Mouse (Mus musculus) cerebellum, adult 11-12 months (tissue): ENCODE measurements at regions not wholly inside any gene's neighbourhood (a gene's known extent, or its start where the extent isn't known, plus 50 kb on each side); places are given as distances from the start of the nearest gene placed in this dataset.

Experiments used
- DNase-seq: peaks from one replicate; pipeline ENCODE4 v3.0.0; 2022

- no peak for DNase-seq
Observed at GRCm38 (mm10) chr14:76700796-76701195, 144.1 kb upstream of the Serp2 start.

GRCm38 (mm10) chr14:76700190-76700589 is 143.5 kb upstream of the Serp2 start:
- no peak for DNase-seq

DNA sequence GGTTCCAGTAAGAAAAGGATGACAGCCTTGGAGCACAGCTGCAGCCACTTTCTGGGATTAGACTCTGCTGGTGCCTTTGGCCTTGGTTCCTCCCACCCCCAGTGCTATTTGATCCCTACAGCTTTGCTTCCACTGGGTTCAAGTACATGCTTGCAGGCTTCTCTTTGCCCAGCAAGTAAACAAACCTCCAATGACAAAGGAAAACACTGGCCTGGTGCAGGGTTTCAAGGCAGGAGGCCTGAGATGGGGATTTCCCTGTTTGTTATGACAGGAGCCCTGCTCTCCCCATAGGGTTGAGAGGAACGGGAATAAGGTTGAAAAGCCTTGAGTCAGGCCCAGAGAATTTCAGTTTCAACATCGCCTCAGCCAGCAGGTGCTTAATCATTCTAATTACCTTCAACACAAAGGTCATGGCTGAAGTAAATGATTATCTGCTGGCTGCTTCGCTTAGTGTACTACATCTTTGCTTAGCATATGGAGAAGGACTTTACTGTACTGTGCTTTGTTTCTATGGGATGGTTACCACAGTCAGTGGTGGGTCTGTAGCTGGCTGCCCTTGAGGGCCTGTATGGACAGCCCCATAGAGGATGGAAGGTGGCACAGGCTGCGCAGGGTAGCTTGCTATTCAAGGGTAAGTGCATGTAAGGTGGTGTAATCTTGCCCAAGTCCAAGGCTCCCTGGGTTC is 142.2 kb upstream of the Serp2 start:
- DNase-seq: no peak

DNA sequence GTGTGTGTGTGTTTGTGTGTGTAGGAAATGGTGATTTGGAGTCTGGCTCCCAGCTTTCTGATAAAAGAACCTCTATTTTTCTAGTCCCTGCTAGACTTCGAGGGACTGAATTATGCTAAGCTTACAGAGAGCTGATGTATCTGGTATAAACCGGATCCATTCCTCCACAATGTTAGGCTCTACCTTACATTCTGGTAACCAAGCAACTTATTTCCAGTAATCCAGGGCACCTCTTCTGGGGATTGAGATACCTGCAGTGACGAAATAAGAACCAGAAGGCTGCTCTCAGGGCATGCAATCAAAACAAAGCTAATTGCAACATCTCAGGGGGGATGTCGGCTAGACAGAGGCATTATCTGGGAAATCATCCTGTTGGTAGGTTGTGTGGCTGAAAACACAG is 140.0 kb upstream of the Serp2 start:
- DNase-seq: no peak

- no peak for DNase-seq
Observed at GRCm38 (mm10) chr14:76695691-76696355, 139.1 kb upstream of the Serp2 start.

DNA sequence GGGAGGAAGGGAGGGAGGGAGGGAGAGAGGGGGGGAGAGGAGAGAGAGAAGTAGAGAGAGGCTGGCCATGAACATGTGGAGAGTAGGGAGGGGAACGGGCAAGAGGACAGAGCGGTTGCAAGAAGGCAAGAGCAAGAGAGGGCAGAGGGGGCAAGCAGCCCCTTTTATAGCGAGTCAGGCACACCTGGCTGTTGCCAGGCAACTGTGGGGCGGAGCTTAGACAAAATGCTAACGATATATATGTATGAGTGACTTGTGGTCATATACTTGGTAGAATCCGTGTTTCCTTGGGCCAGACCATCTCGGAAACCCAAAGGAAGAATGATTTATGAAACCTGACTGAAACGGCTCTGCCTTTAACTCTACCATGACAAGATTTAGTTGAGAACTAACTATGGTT is 138.2 kb upstream of the Serp2 start:
- no peak for DNase-seq

- no peak for DNase-seq
Observed at GRCm38 (mm10) chr14:76693351-76694317, 136.9 kb upstream of the Serp2 start.

GRCm38 (mm10) chr14:76687971-76688407 is 131.3 kb upstream of the Serp2 start:
- no peak for DNase-seq

DNA sequence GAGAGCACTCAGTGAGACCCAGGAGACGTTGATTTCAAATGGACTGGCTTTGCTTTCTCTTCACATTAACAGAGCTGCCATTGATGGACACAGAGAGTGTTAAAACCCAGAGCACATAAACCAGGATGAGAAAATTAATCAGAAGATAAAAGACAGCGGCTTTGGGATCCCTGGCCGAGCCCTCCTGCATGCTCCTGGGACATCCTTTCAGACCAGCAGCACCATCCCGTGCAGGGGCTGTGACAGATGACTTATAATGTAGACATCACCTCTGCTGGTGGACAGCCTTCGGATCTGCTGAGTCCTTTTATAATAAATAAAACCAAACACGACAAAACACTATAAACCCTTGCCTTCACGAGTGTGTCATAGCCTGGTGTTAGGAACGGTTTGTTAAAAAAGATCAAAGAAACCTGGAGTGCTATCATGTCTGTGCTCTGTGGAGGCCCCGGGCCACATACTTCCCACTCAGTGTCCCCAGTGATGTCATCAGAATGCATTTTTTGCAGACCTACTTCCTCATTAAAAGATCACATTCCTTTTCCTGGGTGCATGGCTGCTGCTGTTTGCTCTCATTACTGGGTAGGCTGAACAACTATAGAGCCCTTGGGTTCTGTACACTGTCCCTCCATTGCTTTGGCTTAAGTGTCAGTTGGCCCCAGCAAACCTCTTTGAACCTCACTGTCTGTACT is 130.2 kb upstream of the Serp2 start:
- no peak for DNase-seq

GRCm38 (mm10) chr14:76685830-76686761 is 129.4 kb upstream of the Serp2 start:
- no peak for DNase-seq

DNA sequence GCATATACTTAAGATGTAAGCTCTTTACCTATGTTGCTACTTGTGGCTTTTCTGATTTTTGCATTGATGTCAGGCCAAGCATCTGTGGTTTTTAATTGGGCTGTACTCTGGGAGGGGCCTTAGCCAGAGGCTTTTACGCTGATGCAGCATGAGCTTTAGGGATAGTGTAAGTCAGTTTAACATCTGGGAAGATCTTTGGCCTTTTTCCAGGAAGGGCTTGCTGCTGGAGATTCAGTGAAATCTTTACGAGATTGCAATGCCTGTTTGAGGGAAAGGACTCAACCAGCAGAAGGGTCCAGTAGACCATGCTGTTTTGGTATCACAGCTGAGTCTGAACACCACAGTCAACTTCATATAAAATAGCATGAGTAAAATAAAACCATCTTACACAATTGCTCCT is 127.6 kb upstream of the Serp2 start:
- no peak for DNase-seq

DNA sequence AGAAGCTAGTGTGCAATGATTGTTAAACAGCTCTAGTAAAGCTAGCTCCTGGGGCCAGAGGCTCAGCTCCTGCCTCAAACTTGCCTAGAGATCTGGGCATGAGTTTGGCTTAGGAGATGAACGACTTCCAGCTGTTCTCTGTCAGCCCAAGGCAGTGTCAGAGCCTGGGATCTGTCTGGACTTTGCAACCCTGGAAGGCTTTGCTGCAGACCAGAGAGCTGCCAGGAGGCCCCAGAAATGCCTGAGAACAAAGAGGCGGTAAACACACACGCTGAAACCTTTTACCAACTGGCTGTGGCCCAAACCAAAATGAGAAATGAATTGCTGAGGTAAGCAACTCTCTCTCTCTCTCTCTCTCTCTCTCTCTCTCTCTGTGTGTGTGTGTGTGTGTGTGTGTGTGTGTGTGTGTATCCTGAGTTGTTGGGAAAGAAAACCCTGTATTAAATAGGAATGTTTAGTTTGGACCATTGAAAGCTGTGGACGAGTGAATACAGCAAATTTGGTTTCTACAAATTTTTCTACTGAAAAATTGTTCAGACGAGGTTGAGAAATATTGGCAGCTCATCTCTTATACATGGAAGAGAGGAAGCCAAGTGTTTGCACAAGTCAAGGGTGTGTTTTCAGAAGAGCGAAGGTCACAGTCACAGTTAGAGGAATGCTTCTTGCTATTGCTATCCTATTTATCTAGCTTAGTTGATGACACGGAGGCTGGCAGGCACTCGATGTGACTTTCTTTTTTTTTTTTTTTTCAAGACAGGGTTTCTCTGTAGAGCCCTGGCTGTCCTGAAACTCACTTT is 125.1 kb upstream of the Serp2 start:
- no peak for DNase-seq

DNA sequence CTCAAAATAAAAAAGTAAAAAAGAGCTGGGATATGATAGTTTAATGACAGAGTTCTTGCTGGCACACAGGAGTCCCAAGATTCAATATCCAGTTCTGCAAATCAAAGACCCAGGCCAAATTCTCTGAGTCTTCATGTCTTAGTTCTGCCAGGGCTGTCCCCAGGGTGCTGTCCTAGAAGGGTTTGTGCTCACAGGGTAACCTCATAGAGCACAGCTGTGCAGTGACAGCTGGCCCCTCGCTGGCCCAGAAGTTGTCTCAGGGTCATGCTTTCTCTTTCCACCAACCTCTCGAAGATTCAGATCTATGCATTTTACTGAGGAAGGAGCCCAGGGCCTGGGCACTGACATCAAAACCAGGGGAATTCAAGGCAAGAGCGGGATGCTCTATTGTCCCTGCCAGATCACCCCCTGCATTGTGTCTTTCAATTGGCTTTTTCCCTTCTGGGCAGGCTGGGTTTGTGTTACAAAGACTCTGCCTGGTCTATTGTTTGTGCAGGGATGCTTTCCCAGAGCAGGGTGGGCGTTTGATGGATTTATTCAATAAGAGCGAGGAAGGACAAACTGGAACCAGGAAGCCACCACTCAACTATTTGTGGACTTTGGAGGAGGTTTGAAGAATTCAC is 121.9 kb upstream of the Serp2 start:
- no peak for DNase-seq

DNA sequence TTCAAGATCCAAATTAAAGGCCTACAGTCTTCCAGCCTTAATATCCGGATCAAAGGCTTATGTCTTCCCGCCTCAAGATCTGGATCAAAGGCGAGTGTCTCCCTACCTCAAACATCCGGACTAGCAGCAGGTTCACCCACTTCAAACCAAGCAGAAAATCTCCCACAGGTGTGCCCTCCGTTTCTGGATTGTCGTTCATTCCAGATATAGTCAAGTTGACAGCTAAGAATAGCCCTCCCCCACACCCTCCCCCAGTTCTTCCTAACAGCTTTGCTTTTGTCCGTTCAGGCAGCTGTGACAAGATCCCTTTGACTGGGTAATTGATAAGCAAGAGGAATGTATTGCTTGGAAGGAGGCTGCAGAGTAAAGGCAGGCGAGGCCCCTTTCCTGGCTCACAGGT is 118.3 kb upstream of the Serp2 start:
- DNase-seq: no peak

DNA sequence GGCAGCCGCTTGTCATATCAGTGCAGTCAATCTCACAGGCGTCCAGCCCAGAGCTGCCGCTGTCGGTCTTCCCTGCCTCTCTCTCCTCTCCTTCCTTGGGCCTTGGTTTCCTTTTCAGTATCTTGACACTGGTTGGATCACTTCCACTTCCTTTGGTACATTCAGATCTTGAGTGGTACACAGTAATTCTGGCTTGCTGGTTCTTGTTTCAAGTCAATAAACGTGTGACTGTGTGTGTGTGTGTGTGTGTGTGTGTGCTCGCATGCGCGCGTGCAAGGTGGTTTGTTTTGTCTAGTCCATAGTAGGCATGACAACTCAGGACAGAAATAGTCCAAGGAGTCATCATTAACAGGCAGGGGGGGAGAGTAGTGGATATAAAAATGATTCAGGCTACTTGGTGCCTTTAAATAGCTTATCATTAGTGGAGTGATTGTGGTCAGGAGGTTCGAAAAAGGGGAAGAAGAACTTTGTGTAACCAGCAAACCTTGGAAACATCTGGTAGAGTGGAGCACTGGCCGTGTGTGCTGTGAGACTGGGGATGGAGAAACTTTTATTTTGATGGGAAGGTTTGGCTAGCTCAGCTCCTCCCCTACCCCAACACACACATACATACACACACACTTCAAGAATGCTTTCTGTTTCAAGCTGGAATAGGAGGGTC is 117.1 kb upstream of the Serp2 start:
- no peak for DNase-seq

DNA sequence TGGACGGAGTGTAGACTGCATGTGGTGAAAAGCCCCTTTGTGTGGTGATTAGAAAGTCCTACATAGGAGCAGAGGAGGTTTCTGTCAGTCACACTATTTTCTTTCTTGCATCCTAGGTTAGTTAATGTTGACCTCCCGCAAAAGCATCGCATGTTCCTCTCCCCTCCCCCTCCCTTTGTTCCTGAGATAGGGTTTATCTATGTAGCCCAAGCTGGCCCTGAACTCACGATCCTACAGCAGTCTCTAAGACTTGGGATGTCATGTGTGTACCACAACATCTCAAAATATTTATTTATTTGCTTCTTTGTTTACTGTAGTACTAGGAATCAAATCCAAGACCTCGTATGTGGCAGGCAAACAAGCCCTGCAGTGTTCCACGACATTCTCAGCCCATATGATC is 116.2 kb upstream of the Serp2 start:
- DNase-seq: no peak

DNA sequence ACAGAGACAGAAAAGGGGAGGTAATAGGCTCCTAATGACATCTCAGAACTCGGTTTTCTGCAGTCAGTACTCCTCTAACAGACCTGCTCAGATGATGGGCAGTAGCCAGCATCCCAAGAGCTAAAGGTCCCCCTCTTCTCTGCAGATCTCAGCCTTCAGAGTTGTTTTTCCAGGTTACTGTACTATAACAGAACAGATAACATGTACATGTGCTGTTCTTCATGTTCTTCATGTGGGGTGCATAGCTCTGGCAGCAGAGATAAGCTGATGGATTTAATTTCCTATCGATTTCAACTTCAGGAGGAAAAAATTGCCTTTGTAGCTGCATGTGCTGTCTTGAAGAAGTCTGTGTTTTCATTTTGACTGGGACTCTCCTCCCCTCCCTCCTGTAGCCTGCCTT is 115.8 kb upstream of the Serp2 start:
- DNase-seq: no peak

DNA sequence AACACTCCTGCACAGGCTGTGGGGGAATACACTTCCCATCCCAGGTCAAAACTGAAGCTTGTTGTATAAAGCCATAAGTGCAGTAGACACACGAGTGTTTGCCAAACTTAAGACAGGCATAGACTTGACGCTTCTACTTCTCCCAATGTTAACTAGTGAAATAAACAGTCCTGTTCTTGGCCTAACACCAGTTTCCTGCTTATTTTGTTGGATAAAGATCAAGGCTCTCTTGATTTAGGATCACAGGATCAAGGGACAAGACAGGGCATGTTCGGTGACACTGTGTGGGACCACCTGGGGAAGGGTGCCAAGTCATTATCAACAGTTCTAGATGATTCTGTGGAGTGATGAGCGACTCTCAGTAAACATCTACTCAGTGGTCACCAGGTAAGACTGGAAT is 114.3 kb upstream of the Serp2 start:
- no peak for DNase-seq

- DNase-seq: no peak
Observed at GRCm38 (mm10) chr14:76665754-76666371, 109.2 kb upstream of the Serp2 start.
